Mouse (Mus musculus) bone marrow macrophage, adult 2 months (primary cell): Measurements from ENCODE around the gene Ankib1.

ENCODE experiments used
- CTCF ChIP-seq: IDR thresholded peaks from 2 replicates; pipeline ENCODE4 v1.5.1; 2012; ENCODE audit warnings: low read depth, mild to moderate bottlenecking, low read length, moderate library complexity
- POLR2A ChIP-seq: IDR thresholded peaks from 2 replicates; pipeline ENCODE4 v1.6.1; 2012; ENCODE audit warnings: mild to moderate bottlenecking, low read depth, low read length, borderline replicate concordance

- TF ChIP-seq CTCF (no peak), POLR2A (no peak)
These were observed 30.7 kb downstream of the Ankib1 start for GRCm38 (mm10) chr5:3772017-3772416.
